In genomic region chr11:63045771-63046170, GRCm38 (mm10) we compare ENCODE assay signal across 16 mouse cellular contexts. TPM values are rescaled to one million over a fixed set of nuclear protein-coding genes. Genes with fewer than 3 reads are reported as not detected.
"Had no signal": no experiment of that assay in that cellular context is flagged by ENCODE, and none has a peak within 500 bp of the region (broad histone marks: within the 10 kb centered on the region; RNA-seq: fewer than 3 reads in every experiment).

No protein-coding gene starts in this region.

- H3K36me3 ChIP-seq: limb, embryonic 15.5 days; midbrain, embryonic 13.5 days; neural tube, embryonic 12.5 days; stomach, embryonic 15.5 days had no signal

- H3K4me2 ChIP-seq: limb, embryonic 15.5 days; midbrain, embryonic 13.5 days; neural tube, embryonic 12.5 days; stomach, embryonic 15.5 days had no signal

- DNase-seq: kidney, postnatal 4 days; thymus, postnatal 4 days had no signal

- ATAC-seq: intestine, postnatal 0 days; midbrain, embryonic 13.5 days had no signal

- H3K9me3 ChIP-seq: limb, embryonic 15.5 days; midbrain, embryonic 13.5 days; neural tube, embryonic 12.5 days; stomach, embryonic 15.5 days had no signal

- H3K4me1 ChIP-seq: midbrain, embryonic 13.5 days; neural tube, embryonic 12.5 days; stomach, embryonic 15.5 days had no signal

- H3K27me3 ChIP-seq: limb, embryonic 15.5 days; midbrain, embryonic 13.5 days; neural tube, embryonic 12.5 days; stomach, embryonic 15.5 days had no signal

- H3K9ac ChIP-seq: limb, embryonic 15.5 days; liver, embryonic 14.5 days; midbrain, embryonic 13.5 days; neural tube, embryonic 12.5 days; stomach, embryonic 15.5 days had no signal

- H3K4me3 ChIP-seq: layer of hippocampus, adult 2 months; left cerebral cortex, adult 2 months; limb, embryonic 15.5 days; midbrain, embryonic 13.5 days; neural tube, embryonic 12.5 days; stomach, embryonic 15.5 days had no signal

- H3K27ac ChIP-seq: kidney, postnatal 0 days; layer of hippocampus, adult 2 months; left cerebral cortex, adult 2 months; limb, embryonic 15.5 days; liver, embryonic 14.5 days; midbrain, embryonic 13.5 days; neural tube, embryonic 12.5 days had no signal

RNA-seq across cellular contexts. Expression of gene Tekt3, which starts 15.7 kb away (rescaled TPM):
- total RNA-seq: left cerebral cortex, adult 2 months; left cerebral cortex, postnatal 25 days; megakaryocyte-erythroid progenitor cell, adult 5-6 weeks; midbrain, postnatal 0 days; neutrophil, adult 5-6 weeks had no signal
- polyA plus RNA-seq: intestine, postnatal 0 days; kidney, postnatal 0 days; limb, embryonic 11.5 days; liver, embryonic 14.5 days; midbrain, embryonic 13.5 days; neural tube, embryonic 12.5 days; stomach, embryonic 15.5 days had no signal
